Mouse (Mus musculus): ENCODE data around the gene Ppp1r37. TPM values are rescaled to one million over a fixed set of nuclear protein-coding genes. Genes with fewer than 3 reads are reported as not detected.
A peak's percentile ranks its signal among the peaks of the same experiment; 100 is the strongest.

The Ppp1r37 gene
- polyA plus RNA-seq, 1 experiment from 2014 or later, result 65.5 TPM

GRCm38 (mm10) chr7:19589917-19590316 lies 27.0 kb upstream of the Ppp1r37 start:
- peak; percentile 31 for DNase-seq (ENCODE audit: low read depth, low spot score)
- in situ Hi-C loops (cut with MboI; ENCODE audit: low pct_unique_long_range_greater_than_20kb), result no loop called here
- no peak for TF ChIP-seq CTCF (IDR thresholded peaks at IDR 0.05)
- ATAC-seq, result peak; percentile 56
- ChIA-PET POLR2A (interaction anchor here (0.7 to 1.1 kb wide), 2 partner anchors 10 to 41 kb away, joined by 3 read pairs; no protein-coding TSS in a partner anchor), CTCF (interaction anchor here (0.6 to 2.9 kb wide), 25 partner anchors 10 to 185 kb away, joined by 3 to 33 read pairs (median 5); partner anchors contain the start of genes Ckm and Clasrp)
- no peaks in the 10 kb centered on the region for H3K27me3 ChIP-seq

- in situ Hi-C loops (cut with MboI; ENCODE audit: low pct_unique_long_range_greater_than_20kb), result no loop called here
- CTCF ChIA-PET, result interaction anchor here (0.9 to 2.9 kb wide), 19 partner anchors 10 to 184 kb away, joined by 4 to 33 read pairs (median 7); partner anchors contain the start of genes Ckm and Clasrp
- ATAC-seq (no peak), DNase-seq (ENCODE audit: low read depth, low spot score) (no peak)
- POLR2A ChIA-PET, result no interaction called here
- TF ChIP-seq CTCF (IDR thresholded peaks at IDR 0.05), result no peak
- H3K27me3 ChIP-seq, result no peaks in the 10 kb centered on the region
Measured at GRCm38 (mm10) chr7:19589207-19589606, 26.3 kb upstream of the Ppp1r37 start.

GRCm38 (mm10) chr7:19586269-19586668 lies 23.4 kb upstream of the Ppp1r37 start:
- ATAC-seq (no peak), DNase-seq (ENCODE audit: low read depth, low spot score) (no peak)
- CTCF ChIA-PET, result no interaction called here
- POLR2A ChIA-PET, result no interaction called here
- in situ Hi-C loops (cut with MboI; ENCODE audit: low pct_unique_long_range_greater_than_20kb), result no loop called here
- no peak for TF ChIP-seq CTCF (IDR thresholded peaks at IDR 0.05)
- H3K27me3 ChIP-seq, result no peaks in the 10 kb centered on the region

DNA sequence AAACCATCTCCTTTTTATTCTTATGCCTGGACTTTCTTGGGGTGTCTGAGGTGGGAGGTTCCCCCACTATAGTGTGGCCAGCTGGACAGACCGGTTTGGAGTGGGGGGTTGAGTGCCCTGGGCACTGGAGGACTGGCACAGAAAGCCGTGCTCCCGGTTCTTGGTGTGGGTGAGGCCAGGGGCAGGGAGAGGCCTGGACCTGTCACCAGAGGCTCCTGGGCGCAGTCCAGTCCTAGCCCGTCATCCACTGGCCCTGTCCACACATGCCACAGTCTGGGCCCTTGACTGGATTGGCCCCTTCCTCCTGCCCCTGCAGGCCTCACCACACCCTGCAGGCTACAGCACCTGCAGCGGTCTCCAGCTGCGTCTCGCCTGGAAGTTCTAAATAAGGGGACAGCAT lies 17.8 kb upstream of the Ppp1r37 start:
- ChIA-PET POLR2A (no interaction called here), CTCF (interaction anchor here (1.2 to 3.1 kb wide), 2 partner anchors 9 to 25 kb away, joined by 3 to 22 read pairs; no protein-coding TSS in a partner anchor)
- ATAC-seq (no peak), DNase-seq (ENCODE audit: low read depth, low spot score) (no peak)
- no peak for TF ChIP-seq CTCF (IDR thresholded peaks at IDR 0.05)
- in situ Hi-C loops (cut with MboI; ENCODE audit: low pct_unique_long_range_greater_than_20kb), result no loop called here
- H3K27me3 ChIP-seq, result no peaks in the 10 kb centered on the region

DNA sequence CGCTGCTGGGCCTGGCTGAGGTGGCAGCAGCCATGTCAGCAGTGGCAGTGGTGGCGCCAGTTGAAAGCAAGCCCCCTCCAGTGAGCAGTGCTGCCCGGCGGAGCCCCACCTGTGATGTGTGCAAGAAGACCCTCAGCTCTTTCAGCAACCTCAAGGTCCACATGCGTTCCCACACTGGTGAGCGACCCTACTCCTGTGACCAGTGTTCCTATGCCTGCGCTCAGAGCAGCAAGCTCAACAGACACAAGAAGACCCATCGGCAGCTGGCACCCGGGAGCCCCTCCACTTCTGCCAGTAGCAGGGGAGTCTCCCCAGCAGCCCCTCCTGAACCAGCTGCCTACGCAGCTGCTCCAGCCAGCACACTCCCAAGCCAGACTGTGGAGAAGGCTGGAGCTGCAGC lies 16.9 kb upstream of the Ppp1r37 start:
- H3K27me3 ChIP-seq, result no peaks in the 10 kb centered on the region
- POLR2A ChIA-PET, result no interaction called here
- ATAC-seq (no peak), DNase-seq (ENCODE audit: low read depth, low spot score) (no peak)
- CTCF ChIA-PET, result interaction anchor here (1.1 to 3.1 kb wide), 4 partner anchors 10 to 39 kb away, joined by 3 to 22 read pairs (median 3); no protein-coding TSS in a partner anchor
- TF ChIP-seq CTCF (IDR thresholded peaks at IDR 0.05), result no peak
- in situ Hi-C loops (cut with MboI; ENCODE audit: low pct_unique_long_range_greater_than_20kb), result loop anchor here (5.0 kb wide), 1 partner anchor 177 kb away; the partner anchor contains the start of genes Ckm and Klc3

GRCm38 (mm10) chr7:19578436-19578835 lies 15.6 kb upstream of the Ppp1r37 start:
- TF ChIP-seq CTCF (IDR thresholded peaks at IDR 0.05), result no peak
- in situ Hi-C loops (cut with MboI; ENCODE audit: low pct_unique_long_range_greater_than_20kb), result loop anchor here (5.0 kb wide), 1 partner anchor 176 kb away; the partner anchor contains the start of genes Ckm and Klc3
- ATAC-seq, result no peak
- H3K27me3 ChIP-seq, result no peaks in the 10 kb centered on the region
- ChIA-PET CTCF (interaction anchor here (3.1 kb wide), 1 partner anchor 11 kb away, joined by 22 read pairs; no protein-coding TSS in a partner anchor), POLR2A (no interaction called here)
- no peak for DNase-seq (ENCODE audit: low read depth, low spot score)

GRCm38 (mm10) chr7:19577877-19578414 lies 15.1 kb upstream of the Ppp1r37 start:
- DNase-seq (ENCODE audit: low read depth, low spot score) (no peak), ATAC-seq (no peak)
- in situ Hi-C loops (cut with MboI; ENCODE audit: low pct_unique_long_range_greater_than_20kb), result loop anchor here (5.0 kb wide), 1 partner anchor 176 kb away; the partner anchor contains the start of genes Ckm and Klc3
- TF ChIP-seq CTCF (IDR thresholded peaks at IDR 0.05), result no peak
- ChIA-PET CTCF (interaction anchor here (3.1 kb wide), 1 partner anchor 12 kb away, joined by 22 read pairs; no protein-coding TSS in a partner anchor), POLR2A (no interaction called here)
- no peaks in the 10 kb centered on the region for H3K27me3 ChIP-seq

DNA sequence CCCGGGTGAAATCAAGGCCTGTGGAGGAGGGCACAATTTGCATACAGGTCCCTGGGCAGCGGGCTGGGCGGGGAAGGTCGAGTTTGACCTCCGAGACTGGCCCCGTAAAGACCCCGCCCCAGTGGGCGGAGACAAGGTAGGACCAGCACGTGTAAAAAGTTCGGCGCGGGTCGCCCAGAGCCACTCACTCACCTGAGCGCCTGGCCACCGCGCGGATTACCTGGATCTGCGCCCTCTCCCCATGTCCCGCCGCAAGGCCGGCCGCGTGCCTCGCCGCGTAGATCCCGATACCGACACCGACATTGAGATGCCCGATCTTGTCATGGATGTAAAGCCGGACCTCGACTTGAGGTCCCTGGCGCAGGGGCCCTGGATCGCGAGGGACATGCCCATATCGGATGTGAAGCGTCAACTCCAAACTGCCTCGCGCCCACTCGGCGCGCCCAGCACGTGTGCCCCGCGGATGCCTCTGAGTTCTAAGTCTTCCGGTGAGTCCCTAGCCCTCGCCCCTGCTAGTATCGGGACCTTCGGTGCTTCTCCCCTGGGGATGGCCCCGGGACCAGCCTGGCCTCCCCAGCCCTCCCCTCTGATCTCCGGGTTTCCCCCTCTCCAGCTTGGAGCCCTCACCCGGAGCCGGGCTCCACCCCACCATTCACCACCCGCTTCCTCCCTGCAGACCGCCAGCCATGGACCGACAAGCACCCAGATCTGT lies 14.4 kb upstream of the Ppp1r37 start, which contains the start of the genes Zfp296 and Gemin7:
TSS of gene Zfp296 (plus strand) at position 147 of the 712 bp plus-strand sequence.
TSS of gene Gemin7 (minus strand) at position 455 of the 712 bp plus-strand sequence.
- in situ Hi-C loops (cut with MboI; ENCODE audit: low pct_unique_long_range_greater_than_20kb), result loop anchor here (5.0 kb wide), 1 partner anchor 175 kb away; the partner anchor contains the start of genes Ckm and Klc3
- CTCF ChIA-PET, result no interaction called here
- TF ChIP-seq CTCF (IDR thresholded peaks at IDR 0.05), result no peak
- DNase-seq (ENCODE audit: low read depth, low spot score) (no peak), ATAC-seq (no peak)
- no peaks in the 10 kb centered on the region for H3K27me3 ChIP-seq
- POLR2A ChIA-PET, result no interaction called here

DNA sequence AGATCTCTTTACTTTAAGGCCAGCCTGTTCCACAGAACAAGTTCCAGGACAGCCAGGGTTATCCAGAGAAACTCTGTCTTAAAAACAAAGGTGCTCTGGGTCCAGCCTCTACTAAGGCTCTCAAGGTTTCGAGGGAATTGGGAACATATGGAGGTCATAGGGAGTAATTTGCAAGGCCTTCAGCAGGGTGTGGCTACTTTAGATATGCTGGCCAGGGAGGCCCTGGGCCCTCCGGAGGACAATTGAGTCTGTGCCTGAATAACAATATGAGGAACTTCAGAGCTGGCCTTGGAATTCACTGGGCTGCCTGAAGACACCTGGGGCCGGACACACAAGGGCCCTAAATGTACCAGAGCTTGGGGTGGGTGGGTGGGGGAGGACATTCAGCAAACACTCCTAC lies 12.7 kb upstream of the Ppp1r37 start:
- CTCF ChIA-PET, result interaction anchor here (2.4 kb wide), 1 partner anchor 14 kb away, joined by 12 read pairs; no protein-coding TSS in a partner anchor
- no peak for DNase-seq (ENCODE audit: low read depth, low spot score)
- ATAC-seq, result no peak
- TF ChIP-seq CTCF (IDR thresholded peaks at IDR 0.05), result no peak
- POLR2A ChIA-PET, result interaction anchor here (0.6 kb wide), 1 partner anchor 16 kb away, joined by 3 read pairs; no protein-coding TSS in a partner anchor
- in situ Hi-C loops (cut with MboI; ENCODE audit: low pct_unique_long_range_greater_than_20kb), result loop anchor here (5.0 kb wide), 1 partner anchor 173 kb away; the partner anchor contains the start of genes Ckm and Klc3
- H3K27me3 ChIP-seq, result no peaks in the 10 kb centered on the region

DNA sequence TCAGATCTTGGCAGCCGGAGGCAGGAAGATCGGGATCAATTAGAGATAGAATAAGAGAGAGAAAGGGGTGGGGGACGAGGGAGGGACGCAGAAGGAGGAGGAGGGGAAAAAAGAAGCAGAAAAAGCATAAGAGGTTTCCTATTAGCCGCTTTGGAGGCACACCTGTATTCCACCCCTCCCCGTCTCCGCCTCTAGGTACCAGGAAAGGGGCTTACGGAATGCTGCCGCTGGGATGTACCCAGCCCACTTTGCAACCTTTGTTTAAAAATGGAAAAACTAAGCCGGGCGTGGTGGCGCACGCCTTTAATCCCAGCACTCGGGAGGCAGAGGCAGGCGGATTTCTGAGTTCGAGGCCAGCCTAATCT lies 10.9 kb upstream of the Ppp1r37 start:
- no peaks in the 10 kb centered on the region for H3K27me3 ChIP-seq
- TF ChIP-seq CTCF (IDR thresholded peaks at IDR 0.05), result no peak
- ATAC-seq (no peak), DNase-seq (ENCODE audit: low read depth, low spot score) (no peak)
- POLR2A ChIA-PET, result interaction anchor here (0.7 to 2.8 kb wide), 2 partner anchors 10 to 12 kb away, joined by 3 to 10 read pairs; partner anchors contain the start of gene Ppp1r37
- CTCF ChIA-PET, result interaction anchor here (2.4 kb wide), 1 partner anchor 16 kb away, joined by 12 read pairs; no protein-coding TSS in a partner anchor
- in situ Hi-C loops (cut with MboI; ENCODE audit: low pct_unique_long_range_greater_than_20kb), result loop anchor here (5.0 kb wide), 1 partner anchor 66 kb away; the partner anchor contains the start of genes Bloc1s3 and Trappc6a

Data from Patski (cell line).